ENCODE assay signal across 13 mouse cellular contexts in the genomic region with DNA sequence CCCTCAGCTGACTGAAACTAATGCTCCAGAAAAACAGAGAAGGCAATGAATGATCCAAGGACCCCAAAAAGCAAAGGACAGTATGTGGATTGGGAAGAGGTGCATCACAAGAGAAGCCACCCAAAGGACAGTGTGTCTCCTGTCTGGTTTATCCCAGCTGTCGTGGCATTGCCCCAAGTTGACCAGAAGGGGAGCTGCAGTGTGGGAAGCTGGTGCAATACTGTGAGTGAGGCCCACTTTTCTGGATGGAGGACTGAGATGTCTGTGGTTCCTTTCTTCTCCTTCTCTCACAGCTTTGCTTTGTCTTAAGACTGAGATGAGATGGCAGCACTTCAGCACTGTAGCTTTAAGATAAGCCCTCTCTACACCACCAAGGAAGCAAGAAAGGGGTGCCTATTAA. TPM values are rescaled to one million over a fixed set of nuclear protein-coding genes. Genes with fewer than 3 reads are reported as not detected.
"Had no signal": no experiment of that assay in that cellular context is flagged by ENCODE, and none has a peak within 500 bp of the region (broad histone marks: within the 10 kb centered on the region; RNA-seq: fewer than 3 reads in every experiment).

No protein-coding gene starts in this region.

- H3K9ac ChIP-seq: limb, embryonic 12.5 days; liver, embryonic 13.5 days; liver, postnatal 0 days; midbrain, embryonic 13.5 days; stomach, embryonic 15.5 days had no signal

- DNase-seq: kidney, adult 9 months; kidney, postnatal 36 days; liver; liver, embryonic 13.5 days; liver, postnatal 0 days; right cerebral cortex, postnatal 14 days; thymus, postnatal 4 days had no signal

- H3K27me3 ChIP-seq: limb, embryonic 12.5 days; liver, embryonic 13.5 days; midbrain, embryonic 13.5 days; stomach, embryonic 15.5 days had no signal

- H3K4me3 ChIP-seq: limb, embryonic 12.5 days; liver, embryonic 13.5 days; midbrain, embryonic 13.5 days; stomach, embryonic 15.5 days had no signal

- ATAC-seq: liver, postnatal 0 days; midbrain, embryonic 13.5 days had no signal

- H3K4me1 ChIP-seq: limb, embryonic 12.5 days; liver, embryonic 13.5 days; midbrain, embryonic 13.5 days; stomach, embryonic 15.5 days had no signal

- H3K4me2 ChIP-seq: limb, embryonic 12.5 days; liver, embryonic 13.5 days; midbrain, embryonic 13.5 days; stomach, embryonic 15.5 days had no signal

- H3K9me3 ChIP-seq: limb, embryonic 12.5 days; liver, embryonic 13.5 days; midbrain, embryonic 13.5 days; stomach, embryonic 15.5 days had no signal

- H3K36me3 ChIP-seq: limb, embryonic 12.5 days; liver, embryonic 13.5 days; midbrain, embryonic 13.5 days; stomach, embryonic 15.5 days had no signal

- H3K27ac ChIP-seq: kidney, postnatal 0 days; limb, embryonic 12.5 days; liver, embryonic 13.5 days; macrophage; midbrain, embryonic 13.5 days; stomach, embryonic 15.5 days had no signal

RNA-seq across cellular contexts. Expression of gene Gng4, which starts 12.2 kb away (rescaled TPM):
- polyA plus RNA-seq: liver, postnatal 0 days; spleen, adult 2 months had no signal
